Mouse (Mus musculus) heart, adult 2 months (tissue): ENCODE measurements around the gene Flad1.

Source experiments
- CTCF ChIP-seq: fragments of 200-600 bp; IDR thresholded peaks from 2 replicates; pipeline ENCODE4 v1.8.1; 2022; ENCODE audit warnings: antibody characterized with exemption, mild to moderate bottlenecking, moderate library complexity
- EP300 ChIP-seq: fragments of 200-500 bp; IDR thresholded peaks from 2 replicates; pipeline ENCODE4 v1.6.1; 2011; ENCODE audit warnings: low read depth, low read length, control low read depth; ENCODE audit not compliant: insufficient read depth

- no peak for TF ChIP-seq CTCF
- TF ChIP-seq EP300, result peak; percentile 63; the same call in 1 of the 2 replicates
Measured at GRCm38 (mm10) chr3:89419571-89419970, 7.9 kb upstream of the Flad1 start.
